Mouse (Mus musculus): ENCODE data around the gene Rbl1. TPM values are rescaled to one million over a fixed set of nuclear protein-coding genes. Genes with fewer than 3 reads are reported as not detected.

Rbl1 gene
- total RNA-seq (2012; rRNA removed) (14.9 and 16.0 TPM in 2 replicates), total RNA-seq (2014; rRNA removed) (27.4 and 29.5 TPM in 2 replicates), polyA plus RNA-seq (2012; ENCODE audit: insufficient read length, low read depth) (21.9 and 23.2 TPM in 2 replicates)

GRCm38 (mm10) chr2:157204366-157205218 lies at the start of gene Rbl1:
TSS of gene Rbl1 (minus strand) at chr2:157204534.
- peak within 1 kb of the TSS; percentile 65 for H3K27ac ChIP-seq (ENCODE audit: insufficient read depth, low read depth)
- TF ChIP-seq ETS1 (conservative IDR thresholded peaks at IDR 0.05; ENCODE audit: low read depth, low read length) (no peak; the same call in 1 of the 2 replicates), KAT2A (IDR thresholded peaks at IDR 0.05; ENCODE audit: insufficient replicate concordance, low read length) (peak; percentile 92), ZMIZ1 (IDR thresholded peaks at IDR 0.05; ENCODE audit: low read depth, low read length) (peak; percentile 19; the same call in 1 of the 2 replicates), RCOR1 (conservative IDR thresholded peaks at IDR 0.05; ENCODE audit: low read depth, low read length) (no peak), USF2 (conservative IDR thresholded peaks at IDR 0.05; ENCODE audit: low read depth, low read length) (no peak), USF1 (IDR thresholded peaks at IDR 0.05; ENCODE audit: low read depth, low read length) (no peak), TCF12 (IDR thresholded peaks at IDR 0.05; ENCODE audit: low read depth, low read length) (peak; percentile 72; the same call in 1 of the 2 replicates), MEF2A (IDR thresholded peaks at IDR 0.05; ENCODE audit: borderline replicate concordance, low read depth, low read length) (0 out of 2 replicates have a peak, but pooled peaks have one; percentile 12), PAX5 (IDR thresholded peaks at IDR 0.05; ENCODE audit: low read length) (no peak), UBTF (IDR thresholded peaks at IDR 0.05; ENCODE audit: low read depth, low read length) (no peak; the same call in 1 of the 2 replicates), RAD21 (IDR thresholded peaks at IDR 0.05; ENCODE audit: low read depth, low read length) (no peak; the same call in 1 of the 2 replicates), MAFK (IDR thresholded peaks at IDR 0.05; ENCODE audit: insufficient replicate concordance, low read length) (no peak), CHD2 (IDR thresholded peaks at IDR 0.05; ENCODE audit: low read length) (peak; percentile 75), MYC (IDR thresholded peaks at IDR 0.05; ENCODE audit: low read depth, low read length) (no peak; the same call in 1 of the 2 replicates), NRF1 (IDR thresholded peaks at IDR 0.05; ENCODE audit: low read depth, low read length) (no peak), BHLHE40 (IDR thresholded peaks at IDR 0.05; ENCODE audit: low read depth, low read length) (no peak), MAX (IDR thresholded peaks at IDR 0.05; ENCODE audit: low read length) (peak; percentile 64), TBP (conservative IDR thresholded peaks at IDR 0.05; ENCODE audit: low read depth, low read length) (peak; percentile 35; the same call in 1 of the 2 replicates), ZNF384 (IDR thresholded peaks at IDR 0.05; ENCODE audit: low read depth, low read length) (no peak), CHD1 (IDR thresholded peaks at IDR 0.05; ENCODE audit: low read depth, low read length) (no peak), JUND (conservative IDR thresholded peaks at IDR 0.05; ENCODE audit: low read depth, low read length) (no peak), CTCF (conservative IDR thresholded peaks at IDR 0.05 in 1 of 2, IDR thresholded peaks at IDR 0.05 in 1 of 2; ENCODE audit: low read depth in 2 of 2, low read length in 2 of 2) (peak in 1 of 2 experiments; percentile 44; a peak in 2 of 4 replicates), ELF1 (IDR thresholded peaks at IDR 0.05; ENCODE audit: low read depth, low read length) (0 out of 2 replicates have a peak, but pooled peaks have one; percentile 44), E2F4 (IDR thresholded peaks at IDR 0.05; ENCODE audit: insufficient replicate concordance, low read depth, low read length) (peak; percentile 97), SMC3 (IDR thresholded peaks at IDR 0.05; ENCODE audit: low read depth, low read length) (no peak), IRF4 (IDR thresholded peaks at IDR 0.05; ENCODE audit: low read depth, low read length) (peak; percentile 57), POLR2A (IDR thresholded peaks at IDR 0.05; ENCODE audit: low read depth, low read length) (peak; percentile 93), MXI1 (IDR thresholded peaks at IDR 0.05; ENCODE audit: low read depth, low read length) (peak; percentile 30; the same call in 1 of the 2 replicates), JUN (IDR thresholded peaks at IDR 0.05; ENCODE audit: insufficient read depth, low read depth, low read length) (no peak), NELFE (IDR thresholded peaks at IDR 0.05; ENCODE audit: low read depth, low read length) (peak; percentile 86), HCFC1 (IDR thresholded peaks at IDR 0.05; ENCODE audit: low read depth, low read length) (peak; percentile 64; the same call in 1 of the 2 replicates), POLR2AphosphoS2 (IDR thresholded peaks at IDR 0.05; ENCODE audit: low read depth, low read length) (peak; percentile 78; the same call in 1 of the 2 replicates), EP300 (IDR thresholded peaks at IDR 0.05; ENCODE audit: low read length) (no peak), ZKSCAN1 (IDR thresholded peaks at IDR 0.05; ENCODE audit: borderline replicate concordance, low read depth, low read length) (no peak; the same call in 1 of the 2 replicates), MAZ (IDR thresholded peaks at IDR 0.05; ENCODE audit: low read depth, low read length) (0 out of 2 replicates have a peak, but pooled peaks have one; percentile 23)
- dilution Hi-C loops (cut with MboI; ENCODE audit: extremely low pct_ligation_motif_present, extremely low pct_unique_long_range_greater_than_20kb, low sequenced_read_pairs) (no loop called here), in situ Hi-C loops (cut with MboI; ENCODE audit: low pct_ligation_motif_present, low pct_unique_long_range_greater_than_20kb, low sequenced_read_pairs) (loop anchor here (10.0 kb wide), 2 partner anchors 130 to 370 kb away; partner anchors contain the start of gene Blcap)
- H3K4me3 ChIP-seq (replicated peaks in 1 of 3; ENCODE audit: low read depth in 2 of 3, low read length in 2 of 3, poor library complexity in 1 of 3): peak within 1 kb of the TSS; percentile 64 to 86 (median 82)
- H3K9me3 ChIP-seq (replicated peaks; ENCODE audit: low read length): peaks cover 7% of the 10 kb centered on the region
- H3K4me2 ChIP-seq (ENCODE audit: insufficient read depth, low read depth, poor library complexity, severe bottlenecking): peak within 1 kb of the TSS; percentile 41
- peaks cover 0 to 15% of the 10 kb centered on the region in 2 experiments; a peak in 2 of 4 replicates for H3K4me1 ChIP-seq (ENCODE audit: control insufficient read depth in 1 of 2, insufficient read depth in 2 of 2)
- H3K36me3 ChIP-seq (replicated peaks in 1 of 2; ENCODE audit: control insufficient read depth in 1 of 2, insufficient read depth in 1 of 2, low read length in 1 of 2): peaks cover 0 to 6% of the 10 kb centered on the region in 2 experiments
- no peaks in the 10 kb centered on the region for H3K27me3 ChIP-seq (replicated peaks)
- peak; percentile 91 for DNase-seq (ENCODE audit: extremely low read depth)
- peak within 1 kb of the TSS; percentile 92 for H3K9ac ChIP-seq (ENCODE audit: insufficient read depth, low read depth)
- H3K79me2 ChIP-seq (replicated peaks; ENCODE audit: control insufficient read depth, extremely low read depth, insufficient read depth, poor library complexity, severe bottlenecking): peaks cover 14% of the 10 kb centered on the region

Measured in CH12.LX (cell line).